Mouse (Mus musculus) kidney, embryonic 14.5 days (tissue): Measurements from ENCODE around the gene Prrc2c. TPM values are rescaled to one million over a fixed set of nuclear protein-coding genes. Genes with fewer than 3 reads are reported as not detected.
"Not testable (repeated sequence)": the region's sequence is repeated elsewhere in the genome, so short reads cannot be mapped to it uniquely, and the experiment has no call there.

Source experiments
- ATAC-seq: fragments of 200-750 bp; cut with Nextera tagmentation; 2 replicates; pipeline ENCODE4 v1.8.0; 2017; ENCODE audit warnings: moderate number of reproducible peaks, mild to moderate bottlenecking, moderate TSS enrichment, moderate library complexity; ENCODE audit not compliant: low FRiP score, low TSS enrichment
- H3K27ac ChIP-seq: fragments of 300-500 bp; sonication (generic); 2 replicates; pipeline ENCODE4 v1.5.1; 2014; ENCODE audit warnings: low read depth, mild to moderate bottlenecking, low read length, moderate library complexity, mixed read lengths
- H3K27me3 ChIP-seq: fragments of 300-500 bp; sonication (generic); 2 replicates; pipeline ENCODE4 v1.6.1; 2014; ENCODE audit warnings: mild to moderate bottlenecking, low read length; ENCODE audit not compliant: control insufficient read depth, insufficient read depth
- H3K36me3 ChIP-seq: fragments of 300-500 bp; sonication (generic); 2 replicates; pipeline ENCODE4 v1.6.1; 2014; ENCODE audit warnings: low read length, mixed read lengths; ENCODE audit not compliant: control insufficient read depth, insufficient read depth
- H3K4me1 ChIP-seq: fragments of 300-500 bp; sonication (generic); 2 replicates; pipeline ENCODE4 v1.6.1; 2014; ENCODE audit warnings: low read length, mixed read lengths; ENCODE audit not compliant: control insufficient read depth, insufficient read depth
- H3K4me2 ChIP-seq: fragments of 300-500 bp; sonication (generic); replicated peaks from 2 replicates; pipeline ENCODE4 v1.6.1; 2014; ENCODE audit warnings: low read depth, mild to moderate bottlenecking, low read length
- H3K4me3 ChIP-seq: fragments of 300-500 bp; sonication (generic); 2 replicates; pipeline ENCODE4 v1.5.1; 2014; ENCODE audit warnings: mild to moderate bottlenecking, low read length
- H3K9ac ChIP-seq: fragments of 300-500 bp; sonication (generic); 2 replicates; pipeline ENCODE4 v1.6.1; 2014; ENCODE audit warnings: low read depth, mild to moderate bottlenecking, low read length, moderate library complexity
- H3K9me3 ChIP-seq: fragments of 300-500 bp; sonication (generic); 2 replicates; pipeline ENCODE4 v1.6.1; 2016; ENCODE audit warnings: low read length; ENCODE audit not compliant: control insufficient read depth
- WGBS: fragments of 180-500 bp; shearing (Covaris S2); extraction: QIAGEN DNeasy Blood & Tissue Kit; methylation state at CpG from one replicate; pipeline ENCODE4 v1.1.7; 2014; 5-methylcytosine and 5-hydroxymethylcytosine counted together
- polyA plus RNA-seq: library from polyadenylated mRNA; unstranded; fragments of >200 nt; fragmentation: Nextera tagmentation; extraction: Ambion mirVana; gene quantifications from 2 replicates; pipeline ENCODE4 v1.2.1, GENCODE M21; 2014

The Prrc2c gene
- polyA plus RNA-seq, 1 experiment from 2014 or later = 204 TPM

GRCm38 (mm10) chr1:162648416-162648815, 91.9 kb downstream of the Prrc2c start:
- no peak overlapping the region for H3K4me3 ChIP-seq
- WGBS = 94% methylated on average over 14 of the region's 14 CpGs
- H3K4me2 ChIP-seq = no peak overlapping the region
- no peak for ATAC-seq
- no peaks in the 10 kb centered on the region for H3K9me3 ChIP-seq
- H3K27me3 ChIP-seq = no peaks in the 10 kb centered on the region
- H3K27ac ChIP-seq = no peak overlapping the region
- no peak overlapping the region for H3K9ac ChIP-seq
- no peaks in the 10 kb centered on the region for H3K4me1 ChIP-seq
- H3K36me3 ChIP-seq = no peaks in the 10 kb centered on the region

- Histone ChIP-seq H3K9ac (no peak overlapping the region), H3K36me3 (no peaks in the 10 kb centered on the region), H3K27me3 (no peaks in the 10 kb centered on the region), H3K4me2 (no peak overlapping the region), H3K4me3 (no peak overlapping the region), H3K27ac (no peak overlapping the region), H3K9me3 (no peaks in the 10 kb centered on the region), H3K4me1 (no peaks in the 10 kb centered on the region)
- ATAC-seq = no peak
- 81% methylated on average over 10 of the region's 10 CpGs for WGBS
These were observed 94.2 kb downstream of the Prrc2c start for GRCm38 (mm10) chr1:162646083-162646686.

GRCm38 (mm10) chr1:162643752-162644151, 96.6 kb downstream of the Prrc2c start:
- no peaks in the 10 kb centered on the region for H3K4me1 ChIP-seq
- WGBS = 49% methylated on average over 4 of the region's 4 CpGs
- 0 out of 2 replicates have a peak, but pooled peaks have one; percentile 33 for ATAC-seq
- no peaks in the 10 kb centered on the region for H3K36me3 ChIP-seq
- H3K9me3 ChIP-seq = no peaks in the 10 kb centered on the region
- H3K27ac ChIP-seq = no peak overlapping the region
- H3K27me3 ChIP-seq = no peaks in the 10 kb centered on the region
- no peak overlapping the region for H3K4me2 ChIP-seq
- H3K9ac ChIP-seq = no peak overlapping the region
- H3K4me3 ChIP-seq = no peak overlapping the region

- Histone ChIP-seq H3K27ac (no peak overlapping the region), H3K36me3 (no peaks in the 10 kb centered on the region), H3K9me3 (no peaks in the 10 kb centered on the region), H3K4me2 (no peak overlapping the region), H3K4me1 (no peaks in the 10 kb centered on the region), H3K27me3 (no peaks in the 10 kb centered on the region), H3K9ac (no peak overlapping the region), H3K4me3 (no peak overlapping the region)
- ATAC-seq = no peak
- WGBS = 67% methylated on average over 3 of the region's 3 CpGs
These were observed 97.8 kb downstream of the Prrc2c start for GRCm38 (mm10) chr1:162642591-162642990.

- Histone ChIP-seq H3K36me3 (no peaks in the 10 kb centered on the region), H3K9ac (no peak overlapping the region), H3K9me3 (no peaks in the 10 kb centered on the region), H3K27ac (no peak overlapping the region), H3K4me3 (no peak overlapping the region), H3K4me2 (no peak overlapping the region), H3K4me1 (no peaks in the 10 kb centered on the region), H3K27me3 (no peaks in the 10 kb centered on the region)
- WGBS = 88% methylated on average over 1 of the region's 1 CpGs
- ATAC-seq = no peak
These were observed 100.5 kb downstream of the Prrc2c start for GRCm38 (mm10) chr1:162639861-162640260.

GRCm38 (mm10) chr1:162639051-162639750, 101.2 kb downstream of the Prrc2c start, which contains the start of gene Myoc:
TSS of gene Myoc (plus strand) at chr1:162639155.
- ATAC-seq = no peak
- Histone ChIP-seq H3K4me1 (no peaks in the 10 kb centered on the region), H3K4me2 (no peak within 1 kb of the TSS), H3K4me3 (no peak within 1 kb of the TSS), H3K9ac (no peak within 1 kb of the TSS), H3K36me3 (no peaks in the 10 kb centered on the region), H3K27ac (no peak within 1 kb of the TSS), H3K27me3 (no peaks in the 10 kb centered on the region), H3K9me3 (no peaks in the 10 kb centered on the region)
- WGBS = 83% methylated on average over 10 of the region's 10 CpGs

- H3K4me1 ChIP-seq = no peaks in the 10 kb centered on the region
- no peak overlapping the region for H3K4me3 ChIP-seq
- H3K27me3 ChIP-seq = no peaks in the 10 kb centered on the region
- H3K9ac ChIP-seq = no peak overlapping the region
- H3K4me2 ChIP-seq = no peak overlapping the region
- ATAC-seq = no peak
- no peaks in the 10 kb centered on the region for H3K36me3 ChIP-seq
- H3K27ac ChIP-seq = no peak overlapping the region
- no peaks in the 10 kb centered on the region for H3K9me3 ChIP-seq
- 89% methylated on average over 4 of the region's 4 CpGs for WGBS
These were observed 101.8 kb downstream of the Prrc2c start for GRCm38 (mm10) chr1:162638535-162638934.

GRCm38 (mm10) chr1:162636516-162636915, 103.8 kb downstream of the Prrc2c start:
- no peak overlapping the region for H3K27ac ChIP-seq
- no peak overlapping the region for H3K4me3 ChIP-seq
- no peak overlapping the region for H3K9ac ChIP-seq
- no peaks in the 10 kb centered on the region for H3K4me1 ChIP-seq
- H3K9me3 ChIP-seq = no peaks in the 10 kb centered on the region
- no peak for ATAC-seq
- no peaks in the 10 kb centered on the region for H3K27me3 ChIP-seq
- H3K36me3 ChIP-seq = no peaks in the 10 kb centered on the region
- H3K4me2 ChIP-seq = no peak overlapping the region
- WGBS = 61% methylated on average over 3 of the region's 3 CpGs

- not testable (repeated sequence) for H3K9ac ChIP-seq, H3K4me1 ChIP-seq, H3K4me3 ChIP-seq, ATAC-seq, H3K36me3 ChIP-seq, H3K9me3 ChIP-seq, H3K27ac ChIP-seq, H3K4me2 ChIP-seq, H3K27me3 ChIP-seq
- WGBS = 18% methylated on average over 1 of the region's 1 CpGs
These were observed 104.9 kb downstream of the Prrc2c start for GRCm38 (mm10) chr1:162635291-162635931.
